Mouse (Mus musculus) liver, postnatal 0 days (tissue): ENCODE results near the gene Supt5.

Experiments
- CTCF ChIP-seq: sonication (generic); IDR thresholded peaks from 2 replicates; pipeline ENCODE4 v1.5.1; 2016; ENCODE audit warnings: antibody characterized with exemption, low read depth
- EP300 ChIP-seq: IDR thresholded peaks from 2 replicates; pipeline ENCODE4 v1.6.1; 2016; ENCODE audit warnings: antibody characterized with exemption, low read depth, mild to moderate bottlenecking

GRCm38 (mm10) chr7:28325293-28325692 lies 13.3 kb downstream of the Supt5 start:
- TF ChIP-seq CTCF (no peak), EP300 (no peak)
